Mouse (Mus musculus) kidney, postnatal 36 days (tissue): ENCODE data around the gene Gm21866.
"Not testable (repeated sequence)": the region's sequence is repeated elsewhere in the genome, so short reads cannot be mapped to it uniquely, and the experiment has no call there.

Experiments
- DNase-seq, 2 experiments: peaks; one replicate each; pipeline ENCODE4 v3.0.0; 2021 to 2022; ENCODE audit warnings: mixed read lengths in 2 of 2

The Gm21866 gene

DNA sequence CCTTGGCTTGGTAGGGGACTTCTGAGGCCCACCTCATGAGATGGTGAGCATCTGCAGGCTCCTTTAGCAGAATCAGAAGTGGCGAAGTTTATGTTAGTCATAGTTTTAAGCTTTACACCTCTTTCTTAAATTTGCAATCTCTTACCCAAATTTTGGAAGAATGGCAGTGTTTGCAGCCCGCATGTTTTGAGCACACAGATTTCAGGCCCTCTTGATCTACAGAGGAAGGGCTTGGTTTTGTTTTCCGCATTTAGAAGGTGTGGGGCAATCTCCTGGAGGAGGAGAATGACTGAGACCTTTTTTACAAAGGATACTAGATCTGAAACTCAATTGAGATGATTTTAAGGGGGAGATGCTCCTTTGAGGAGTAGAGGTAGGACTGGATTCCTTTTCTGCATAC, at the start of gene Gm21866:
Gene Gm21866, minus strand, starts transcription at position 101 of the 400 bp plus-strand sequence.
- not testable (repeated sequence) for DNase-seq

GRCm38 (mm10) chrY:13493726-13494125, 28.3 kb upstream of the Gm21866 start, which contains the start of gene Gm20773:
Gm20773 (plus strand) TSS chrY:13494026.
- DNase-seq, result not testable (repeated sequence)
